Mouse (Mus musculus) large intestine, adult 2 months (tissue): ENCODE results near the gene Sumo2. TPM values are rescaled to one million over a fixed set of nuclear protein-coding genes. Genes with fewer than 3 reads are reported as not detected.
"Not testable (repeated sequence)": the region's sequence is repeated elsewhere in the genome, so short reads cannot be mapped to it uniquely, and the experiment has no call there.

ENCODE experiments used
- DNase-seq: peaks from one replicate; pipeline ENCODE4 v3.0.0-alpha.2; 2012; ENCODE audit warnings: low read depth, low spot score
- WGBS: fragments of 180-500 bp; shearing (Covaris S2); methylation state at CpG from one replicate; pipeline ENCODE4 v1.1.7; 2018; 5-methylcytosine and 5-hydroxymethylcytosine counted together
- polyA plus RNA-seq: library from polyadenylated mRNA; depleted of rRNA; stranded (reverse); fragments of >200 nt; gene quantifications from 2 replicates; pipeline ENCODE4 v1.2.3, GENCODE M21; 2012

Gene Sumo2
- polyA plus RNA-seq, 1 experiment, result 50.3 TPM

- WGBS, result 70% methylated on average over 4 of the region's 4 CpGs
- no peak for DNase-seq
These were observed 15.0 kb downstream of the Sumo2 start for GRCm38 (mm10) chr11:115521080-115521479.

- 87% methylated on average over 2 of the region's 2 CpGs for WGBS
- no peak for DNase-seq
These were observed 15.9 kb downstream of the Sumo2 start for GRCm38 (mm10) chr11:115520218-115520617.

- WGBS, result 87% methylated on average over 3 of the region's 3 CpGs
- no peak for DNase-seq
These were observed 16.5 kb downstream of the Sumo2 start for GRCm38 (mm10) chr11:115519581-115519980.

GRCm38 (mm10) chr11:115518693-115519092 is 17.4 kb downstream of the Sumo2 start:
- 61% methylated on average over 9 of the region's 9 CpGs for WGBS
- no peak for DNase-seq

- WGBS, result 63% methylated on average over 5 of the region's 5 CpGs
- DNase-seq, result no peak
These were observed 19.1 kb downstream of the Sumo2 start for GRCm38 (mm10) chr11:115516942-115517341.

GRCm38 (mm10) chr11:115515021-115515420 is 21.1 kb downstream of the Sumo2 start:
- DNase-seq, result no peak
- whole genome bisulfite sequencing, result 57% methylated on average over 6 of the region's 6 CpGs

- WGBS, result under 1% methylated on average over 24 of the region's 24 CpGs
These were observed 21.8 kb downstream of the Sumo2 start, which contains the start of gene Jpt1 for GRCm38 (mm10) chr11:115514238-115514663. Jpt1 (minus strand) TSS chr11:115514387.

GRCm38 (mm10) chr11:115513271-115514237 is 22.5 kb downstream of the Sumo2 start:
- no peak for DNase-seq
- WGBS, result 1% methylated on average over 57 of the region's 57 CpGs

More at GRCm38 (mm10) chr11:115514238-115514663, 21.8 kb downstream of the Sumo2 start, which contains the start of gene Jpt1:
- DNase-seq, result peak; percentile 96

- no peak for DNase-seq
- WGBS, result 7% methylated on average over 8 of the region's 8 CpGs
These were observed 23.5 kb downstream of the Sumo2 start for GRCm38 (mm10) chr11:115512407-115513183.

GRCm38 (mm10) chr11:115512004-115512403 is 24.1 kb downstream of the Sumo2 start:
- no peak for DNase-seq
- 20% methylated on average over 3 of the region's 3 CpGs for WGBS

GRCm38 (mm10) chr11:115511121-115511520 is 25.0 kb downstream of the Sumo2 start:
- 62% methylated on average over 2 of the region's 2 CpGs for WGBS
- no peak for DNase-seq

GRCm38 (mm10) chr11:115510507-115510888 is 25.6 kb downstream of the Sumo2 start:
- 27% methylated on average over 5 of the region's 5 CpGs for WGBS
- DNase-seq, result no peak

GRCm38 (mm10) chr11:115509773-115510506 is 26.1 kb downstream of the Sumo2 start:
- WGBS, result 24% methylated on average over 6 of the region's 6 CpGs
- no peak for DNase-seq

GRCm38 (mm10) chr11:115508061-115508460 is 28.0 kb downstream of the Sumo2 start:
- DNase-seq, result no peak
- WGBS, result 49% methylated on average over 2 of the region's 2 CpGs

- no peak for DNase-seq
- 54% methylated on average over 3 of the region's 3 CpGs for WGBS
These were observed 29.5 kb downstream of the Sumo2 start for GRCm38 (mm10) chr11:115506586-115506985.

GRCm38 (mm10) chr11:115502636-115503035 is 33.4 kb downstream of the Sumo2 start:
- 78% methylated on average over 6 of the region's 6 CpGs for WGBS
- DNase-seq, result no peak

- DNase-seq, result not testable (repeated sequence)
- 84% methylated on average over 9 of the region's 9 CpGs for WGBS
These were observed 39.5 kb downstream of the Sumo2 start for GRCm38 (mm10) chr11:115496559-115496958.

- no peak for DNase-seq
- WGBS, result 25% methylated on average over 6 of the region's 6 CpGs
These were observed 43.7 kb downstream of the Sumo2 start for GRCm38 (mm10) chr11:115492387-115492786.

- DNase-seq, result peak; percentile 78
- WGBS, result under 1% methylated on average over 43 of the region's 43 CpGs
These were observed 44.6 kb downstream of the Sumo2 start, which contains the start of gene Nt5c for GRCm38 (mm10) chr11:115491356-115492083. Nt5c (minus strand) TSS chr11:115491862.
